Mouse (Mus musculus) forebrain, embryonic 10.5 days (tissue): Measurements from ENCODE around the gene Gm8279. TPM values are rescaled to one million over a fixed set of nuclear protein-coding genes. Genes with fewer than 3 reads are reported as not detected.
"Not testable (repeated sequence)": the region's sequence is repeated elsewhere in the genome, so short reads cannot be mapped to it uniquely, and the experiment has no call there.

Source experiments
- DNase-seq: peaks from one replicate; pipeline ENCODE4 v3.0.0-alpha.2; 2017; ENCODE audit warnings: low spot score; ENCODE audit errors: extremely low spot score
- H3K27ac ChIP-seq: fragments of 300-500 bp; sonication (generic); 2 replicates; pipeline ENCODE4 v1.5.1; 2016; ENCODE audit warnings: mild to moderate bottlenecking
- H3K27me3 ChIP-seq: fragments of 300-500 bp; sonication (generic); 2 replicates; pipeline ENCODE4 v1.6.1; 2016; ENCODE audit warnings: mild to moderate bottlenecking; ENCODE audit not compliant: poor library complexity, severe bottlenecking
- H3K36me3 ChIP-seq: fragments of 300-500 bp; sonication (generic); replicated peaks from 2 replicates; pipeline ENCODE4 v1.6.1; 2016; ENCODE audit warnings: mild to moderate bottlenecking, moderate library complexity
- H3K4me1 ChIP-seq: fragments of 300-500 bp; sonication (generic); 2 replicates; pipeline ENCODE4 v1.6.1; 2016
- H3K4me3 ChIP-seq: fragments of 300-500 bp; sonication (generic); 2 replicates; pipeline ENCODE4 v1.5.1; 2016; ENCODE audit warnings: mild to moderate bottlenecking, moderate library complexity
- H3K9me3 ChIP-seq: fragments of 300-500 bp; sonication (generic); 2 replicates; pipeline ENCODE4 v1.6.1; 2016; ENCODE audit warnings: mild to moderate bottlenecking, moderate library complexity
- WGBS: fragments of 180-500 bp; shearing (Covaris S2); methylation state at CpG from one replicate; pipeline ENCODE4 v1.1.7; 2016; 5-methylcytosine and 5-hydroxymethylcytosine counted together
- polyA plus RNA-seq: library from polyadenylated mRNA; unstranded; fragments of >200 nt; fragmentation: Nextera tagmentation; extraction: Ambion mirVana; gene quantifications from 2 replicates; pipeline ENCODE4 v1.2.1, GENCODE M21; 2016

Gene Gm8279
- polyA plus RNA-seq, result not detected in 2 replicates

GRCm38 (mm10) chr14:5131219-5131618, at the start of gene Gm8279:
Gene Gm8279, plus strand, starts transcription at chr14:5131519.
- H3K9me3 ChIP-seq, result not testable (repeated sequence)

GRCm38 (mm10) chr14:5164235-5164634, 32.9 kb downstream of the Gm8279 start, which contains the start of gene Gm3317:
Gene Gm3317, plus strand, starts transcription at chr14:5164535.
- not testable (repeated sequence) for H3K4me3 ChIP-seq, DNase-seq, H3K27me3 ChIP-seq, H3K36me3 ChIP-seq, H3K9me3 ChIP-seq, H3K27ac ChIP-seq, H3K4me1 ChIP-seq
- WGBS, result no CpG with 5 or more reads among the region's 1 CpGs

More at GRCm38 (mm10) chr14:5131219-5131618, at the start of gene Gm8279:
- H3K27ac ChIP-seq, H3K36me3 ChIP-seq, DNase-seq, H3K4me1 ChIP-seq, H3K27me3 ChIP-seq, H3K4me3 ChIP-seq: not testable (repeated sequence)
- 75% methylated on average over 2 of the region's 2 CpGs for WGBS

GRCm38 (mm10) chr14:5185493-5185892, 54.2 kb downstream of the Gm8279 start, which contains the start of gene Gm8271:
Gene Gm8271, plus strand, starts transcription at chr14:5185793.
- not testable (repeated sequence) for H3K4me3 ChIP-seq, H3K27ac ChIP-seq, H3K36me3 ChIP-seq, H3K27me3 ChIP-seq, H3K9me3 ChIP-seq, DNase-seq, H3K4me1 ChIP-seq
- WGBS, result no CpG with 5 or more reads among the region's 3 CpGs

Other genes with a start within 250 kb of the Gm8279 start
- gene Gm3278, start 239.1 kb upstream of the Gm8279 start, polyA plus RNA-seq, result not detected in 2 replicates
- gene Gm8297, start 147.6 kb upstream of the Gm8279 start, polyA plus RNA-seq, result not detected in 2 replicates
- not detected in 2 replicates for gene Gm3298, start 115.6 kb upstream of the Gm8279 start, polyA plus RNA-seq
- not detected in 2 replicates for gene 4930555G01Rik, start 80.9 kb upstream of the Gm8279 start, polyA plus RNA-seq
- gene Gm8281, start 60.5 kb upstream of the Gm8279 start, polyA plus RNA-seq, result 1.7 and 2.5 TPM in 2 replicates
- not detected in 2 replicates for gene Gm3317, start 33.0 kb downstream of the Gm8279 start, polyA plus RNA-seq
- gene Gm8271, start 54.3 kb downstream of the Gm8279 start, polyA plus RNA-seq, result not detected in 2 replicates
- gene Gm3526, start 129.1 kb downstream of the Gm8279 start, polyA plus RNA-seq, result not detected in 2 replicates
- gene Gm3542, start 203.4 kb downstream of the Gm8279 start, polyA plus RNA-seq, result not detected in 2 replicates